Mouse (Mus musculus) ovary, postnatal 14 days (tissue): ENCODE measurements around the gene Hnrnpa0.
"Not testable (repeated sequence)": the region's sequence is repeated elsewhere in the genome, so short reads cannot be mapped to it uniquely, and the experiment has no call there.

ENCODE experiments used
- DNase-seq: peaks from one replicate; pipeline ENCODE4 v3.0.0; 2022; ENCODE audit warnings: low spot score

The Hnrnpa0 gene

DNA sequence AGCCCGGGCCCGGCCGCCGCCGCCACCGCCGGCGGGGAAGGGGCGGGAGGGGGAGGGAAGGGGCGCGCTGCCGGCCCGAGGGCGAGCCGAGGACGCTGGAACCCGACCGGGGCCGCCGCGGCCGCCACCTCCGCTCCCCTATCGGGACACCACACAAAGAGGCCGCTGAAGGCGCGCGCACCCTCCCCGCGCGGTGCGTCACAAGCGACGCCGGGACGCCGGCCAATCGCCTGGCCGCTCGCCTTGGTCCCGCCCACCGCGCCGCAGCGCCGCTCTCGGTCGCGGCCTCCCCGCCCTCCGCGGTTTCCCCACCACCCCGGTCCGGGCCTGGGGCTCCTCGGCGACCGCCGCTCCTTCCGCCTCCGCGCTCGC, at the start of gene Hnrnpa0:
Gene Hnrnpa0, minus strand, starts transcription at position 161 of the 372 bp plus-strand sequence.
- peak; percentile 96 for DNase-seq

DNA sequence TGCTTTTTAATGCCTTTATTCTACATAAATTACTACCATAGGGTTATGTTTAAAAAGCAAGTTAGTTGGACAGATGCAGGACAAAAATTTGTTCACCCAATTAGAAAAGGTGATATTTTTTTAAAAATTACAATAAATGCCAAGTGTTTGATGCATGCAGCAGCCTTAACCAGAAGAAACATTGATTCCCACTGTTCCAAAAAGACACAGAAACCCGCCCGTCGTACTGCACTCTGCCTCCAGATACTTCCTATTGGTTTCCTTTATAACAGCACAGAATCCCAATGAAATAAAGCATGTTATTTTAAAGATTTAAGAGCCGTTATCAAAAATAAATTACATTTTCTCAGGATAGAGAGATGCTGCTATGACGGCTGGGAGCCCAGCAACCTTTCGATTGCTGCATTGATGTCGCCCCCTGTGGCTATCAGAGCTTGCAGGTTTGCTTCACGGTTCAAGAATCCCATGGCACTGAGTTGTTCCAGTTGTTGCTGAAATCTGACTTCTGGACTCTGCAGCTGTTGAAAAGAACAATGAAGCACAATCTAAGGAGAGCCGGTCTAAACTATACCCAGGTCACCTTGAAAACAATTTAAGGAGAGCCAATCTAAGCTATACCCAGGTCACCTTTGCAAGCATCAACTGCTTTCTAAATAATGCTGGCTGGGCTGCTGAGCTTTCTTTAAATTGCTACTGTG, 49.3 kb upstream of the Hnrnpa0 start:
- peak; percentile 100 for DNase-seq

DNA sequence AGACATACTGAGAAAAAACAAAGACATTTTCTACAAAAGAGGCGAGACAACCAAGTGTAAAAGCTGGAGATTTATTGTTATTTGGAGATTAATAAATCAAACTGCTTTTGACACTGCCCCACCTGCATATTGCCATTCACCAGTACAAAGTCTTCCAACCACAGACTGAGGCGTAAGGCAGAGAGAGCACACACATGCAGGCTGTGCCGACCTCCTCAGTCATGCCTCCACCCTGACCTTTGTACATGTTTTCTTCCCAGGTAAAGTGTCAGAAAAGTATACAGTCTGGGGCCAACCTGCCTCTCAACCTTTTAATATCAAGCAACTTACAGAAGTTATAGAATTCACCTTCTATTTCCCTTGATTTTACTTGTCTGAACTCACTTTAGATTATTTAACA, 47.7 kb upstream of the Hnrnpa0 start:
- no peak for DNase-seq

DNA sequence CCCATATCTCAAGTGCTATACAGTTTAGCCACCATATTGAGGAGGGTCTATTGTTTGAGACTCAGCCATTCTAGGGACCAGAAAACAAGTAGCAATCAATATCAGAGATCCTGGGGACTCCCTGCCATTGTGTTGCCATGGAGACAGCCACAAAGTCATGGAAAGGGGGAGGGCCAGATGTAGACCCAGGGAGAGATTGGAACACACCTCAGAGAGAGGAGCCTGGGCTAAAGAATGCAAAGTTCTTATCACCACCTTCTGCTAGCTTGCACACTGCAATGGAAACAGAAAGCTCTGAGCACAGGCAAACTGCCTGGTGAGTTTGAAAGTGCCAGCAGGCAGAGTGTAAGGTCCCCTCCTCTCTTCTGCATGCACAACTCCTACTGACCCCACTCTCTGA, 39.8 kb upstream of the Hnrnpa0 start:
- no peak for DNase-seq

DNA sequence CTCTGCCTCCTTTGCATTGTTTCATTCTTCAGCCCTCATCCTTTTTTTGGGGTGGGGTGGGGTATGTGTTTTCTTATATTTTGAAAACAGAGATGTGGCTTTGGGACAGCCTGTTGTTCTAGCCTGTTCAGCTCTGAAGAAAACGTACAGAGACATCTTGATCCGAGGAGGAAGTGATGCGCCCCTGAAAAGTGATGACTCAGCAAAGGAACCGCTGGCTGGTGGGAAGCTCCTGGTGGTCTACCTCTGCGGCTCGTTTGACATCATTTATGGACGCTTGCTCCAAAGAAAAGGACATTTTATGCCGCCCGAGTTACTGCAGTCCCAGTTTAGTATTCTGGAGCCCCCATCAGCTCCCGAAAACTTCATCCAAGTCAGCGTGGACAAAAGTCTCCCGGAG, 35.0 kb upstream of the Hnrnpa0 start:
- no peak for DNase-seq

DNA sequence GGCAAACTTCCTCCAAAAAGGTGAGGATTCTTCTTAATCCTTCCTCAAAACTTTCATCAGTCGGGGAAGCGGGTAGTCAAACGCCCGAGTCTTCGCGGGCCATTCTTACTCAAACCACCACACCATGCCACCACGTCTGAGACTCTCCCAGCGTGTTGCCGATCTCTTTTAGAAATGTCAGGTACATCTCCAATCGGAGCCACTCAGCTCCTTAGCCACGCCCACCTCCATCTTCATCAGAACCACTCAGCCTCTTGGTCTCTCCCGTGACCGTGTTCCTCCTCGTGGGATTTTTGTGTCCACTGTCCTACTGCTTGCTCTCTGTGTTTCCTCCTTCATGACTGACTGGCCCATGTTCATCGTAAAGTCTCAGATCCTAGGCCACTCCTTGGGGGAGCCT, 32.4 kb upstream of the Hnrnpa0 start:
- no peak for DNase-seq

DNA sequence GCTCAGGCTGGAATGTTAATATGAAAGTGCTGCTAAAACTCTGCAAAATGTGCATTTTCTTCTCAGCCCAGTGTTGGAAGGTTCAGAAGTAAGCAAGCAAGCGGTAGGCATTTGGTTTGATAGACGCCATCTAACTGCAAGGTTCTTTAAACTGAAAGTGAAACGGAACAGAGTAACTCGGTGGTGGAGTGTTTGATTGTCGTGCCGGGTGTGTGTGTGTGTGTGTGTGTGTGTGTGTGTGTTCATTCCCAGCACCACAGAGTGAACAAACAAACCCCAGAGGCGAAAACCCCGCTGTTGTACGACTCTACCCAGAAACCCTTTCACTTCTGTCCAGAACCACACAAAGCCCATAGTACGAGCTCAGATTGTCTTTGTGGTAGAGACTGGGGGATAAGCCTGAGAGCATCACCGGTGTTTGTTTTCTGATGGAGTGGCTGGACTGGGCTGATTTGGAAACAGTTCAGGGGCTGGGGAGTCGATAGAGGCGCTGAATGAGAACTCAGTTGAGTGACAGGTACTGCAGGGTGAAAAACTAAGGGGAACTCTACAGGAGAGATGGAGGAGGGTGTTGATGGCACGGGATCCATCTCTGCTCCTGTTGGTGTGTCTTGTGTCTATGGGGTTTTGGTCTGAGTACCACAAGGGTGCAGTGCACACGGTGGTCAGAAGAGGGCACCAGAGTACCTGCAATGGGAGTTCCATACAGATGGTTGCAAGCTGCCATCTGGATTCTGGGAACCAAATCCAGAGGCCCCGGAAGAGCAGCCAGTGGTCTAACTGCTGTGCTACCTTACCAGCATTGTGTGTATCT, 29.9 kb upstream of the Hnrnpa0 start:
- peak; percentile 84 for DNase-seq

DNA sequence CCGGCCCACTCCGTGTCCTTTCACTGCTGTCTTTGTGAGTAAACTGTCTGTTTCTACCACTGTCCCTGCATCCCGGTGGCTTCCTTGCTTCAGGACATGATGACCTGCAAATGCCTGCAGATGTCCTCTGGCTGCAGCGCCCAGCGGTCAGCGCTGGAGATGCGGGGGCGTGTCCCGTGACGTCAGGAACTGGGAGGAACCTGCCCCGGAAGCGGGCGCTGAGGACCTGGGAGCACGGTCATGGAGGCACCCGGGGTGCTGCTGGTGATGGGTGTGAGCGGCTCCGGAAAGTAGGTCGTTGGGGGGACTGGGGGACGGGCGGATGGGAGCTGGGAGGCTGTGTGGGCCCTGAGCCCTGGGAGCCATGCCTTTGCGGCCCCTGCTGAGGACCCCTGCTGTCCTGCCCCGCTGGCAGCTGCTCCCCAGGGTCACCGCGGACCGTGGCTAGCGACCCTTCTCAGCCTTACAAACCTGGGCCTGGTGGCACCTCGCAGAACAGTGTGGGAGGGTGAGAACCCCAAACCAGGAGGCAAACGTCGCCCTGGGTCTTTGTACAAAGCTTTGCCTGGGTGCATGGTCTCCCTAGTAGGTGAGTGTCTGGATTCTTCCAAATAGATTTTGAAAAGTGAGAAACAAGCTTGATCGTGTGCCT, 29.2 kb upstream of the Hnrnpa0 start, which contains the start of gene Idnk:
Gene Idnk, plus strand, starts transcription at position 203 of the 652 bp plus-strand sequence.
- peak; percentile 86 for DNase-seq

DNA sequence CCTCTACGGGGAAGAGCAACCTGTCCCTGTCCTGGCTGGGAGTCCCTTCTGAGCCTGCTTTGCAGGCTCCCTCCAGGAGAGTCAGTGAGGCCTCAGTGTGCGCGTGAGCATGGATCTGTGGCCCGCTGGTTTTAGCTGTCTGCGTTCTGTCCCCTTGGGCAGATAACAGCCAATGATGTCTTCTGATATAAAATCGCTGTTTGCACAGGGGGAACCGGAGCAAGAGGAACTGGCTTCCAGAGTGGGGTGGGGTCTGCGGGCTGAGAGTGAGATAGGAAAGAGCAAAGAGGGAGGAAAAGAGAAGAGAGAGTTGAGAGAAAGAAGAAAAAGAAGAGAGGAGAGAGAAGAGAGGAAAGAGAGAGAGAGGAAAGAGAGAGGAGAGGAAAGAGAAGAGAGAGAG, 28.7 kb upstream of the Hnrnpa0 start:
- DNase-seq = no peak

DNA sequence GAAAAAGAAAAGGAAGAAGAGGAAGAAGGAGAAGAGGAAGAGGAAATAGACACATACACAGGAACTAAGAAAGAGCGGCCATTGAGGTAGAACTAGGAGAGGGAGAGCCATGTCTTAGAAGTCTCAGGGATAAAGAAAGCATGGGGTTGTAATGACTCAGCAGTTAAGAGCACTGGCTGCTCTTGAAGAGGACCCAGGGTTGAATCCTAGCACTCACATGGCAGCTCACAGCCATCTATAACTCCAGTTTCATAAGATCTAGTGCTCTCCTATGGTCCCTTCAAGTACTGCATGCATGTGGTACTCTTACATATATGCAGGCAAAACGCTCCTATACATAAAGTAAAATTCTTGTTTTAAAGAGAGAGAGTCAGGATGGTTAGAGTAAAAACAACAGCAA, 27.7 kb upstream of the Hnrnpa0 start:
- no peak for DNase-seq

DNA sequence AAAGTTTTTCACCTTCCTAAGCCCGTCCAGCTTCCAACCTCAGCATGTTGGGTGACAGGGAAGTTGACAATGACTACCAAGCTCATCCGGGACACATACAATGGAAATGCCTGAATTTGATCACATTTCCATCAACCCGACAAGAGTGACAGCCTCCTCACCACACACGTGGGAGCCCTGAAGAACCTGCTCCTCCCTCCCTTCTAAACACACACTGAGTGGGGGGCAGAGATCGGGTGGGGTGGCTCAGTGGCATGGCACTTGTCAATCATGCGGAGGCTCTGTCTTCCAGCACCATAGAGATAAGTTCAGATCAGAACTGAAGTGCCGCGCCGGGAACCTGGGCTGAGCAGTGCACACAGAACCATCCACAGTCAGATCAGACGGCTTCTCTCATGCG, 22.1 kb upstream of the Hnrnpa0 start:
- DNase-seq = no peak

DNA sequence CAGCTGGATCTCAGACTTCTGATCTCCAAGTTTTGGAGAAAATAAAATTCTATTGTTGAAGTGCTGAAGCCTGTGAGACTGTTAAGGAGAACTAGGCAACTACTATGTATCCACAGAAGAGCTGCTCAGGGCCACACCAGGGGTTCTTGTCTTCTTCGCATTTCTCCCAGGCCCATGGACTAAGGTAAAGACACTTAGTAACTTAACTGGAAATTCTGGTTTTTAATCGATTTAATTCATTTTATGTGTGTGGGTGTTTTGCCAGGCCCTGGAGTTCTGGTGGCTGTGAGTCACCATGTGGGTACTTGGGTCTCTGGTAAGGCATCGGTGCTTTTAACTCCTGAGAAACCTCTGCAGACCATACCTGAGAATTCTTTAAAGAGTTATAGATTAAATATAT, 21.3 kb upstream of the Hnrnpa0 start:
- DNase-seq = no peak

DNA sequence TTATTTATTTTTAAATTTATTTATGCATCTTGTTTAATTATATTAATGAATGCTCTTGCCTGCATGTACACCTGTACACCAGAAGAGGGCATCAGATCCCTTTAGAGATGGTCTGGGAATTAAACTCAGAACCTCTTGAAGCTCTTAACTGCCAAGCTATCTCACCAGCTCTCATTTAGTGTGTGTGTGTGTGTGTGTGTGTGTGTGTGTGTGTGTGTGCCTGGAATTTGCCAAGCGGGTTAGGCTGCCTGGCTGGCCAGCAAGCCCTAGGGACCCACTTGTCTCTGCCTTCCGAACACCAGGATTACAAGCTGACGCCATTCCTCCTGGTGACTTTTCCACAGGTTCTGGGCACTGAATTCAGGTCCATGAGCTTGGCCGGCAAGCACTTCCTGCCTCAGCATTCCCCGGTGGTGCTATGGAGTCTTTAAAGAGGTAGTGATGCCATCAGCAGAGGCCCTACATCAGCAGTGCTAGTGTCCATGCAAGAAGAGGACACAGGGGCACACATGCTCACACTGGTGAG, 20.7 kb upstream of the Hnrnpa0 start:
- DNase-seq = no peak

DNA sequence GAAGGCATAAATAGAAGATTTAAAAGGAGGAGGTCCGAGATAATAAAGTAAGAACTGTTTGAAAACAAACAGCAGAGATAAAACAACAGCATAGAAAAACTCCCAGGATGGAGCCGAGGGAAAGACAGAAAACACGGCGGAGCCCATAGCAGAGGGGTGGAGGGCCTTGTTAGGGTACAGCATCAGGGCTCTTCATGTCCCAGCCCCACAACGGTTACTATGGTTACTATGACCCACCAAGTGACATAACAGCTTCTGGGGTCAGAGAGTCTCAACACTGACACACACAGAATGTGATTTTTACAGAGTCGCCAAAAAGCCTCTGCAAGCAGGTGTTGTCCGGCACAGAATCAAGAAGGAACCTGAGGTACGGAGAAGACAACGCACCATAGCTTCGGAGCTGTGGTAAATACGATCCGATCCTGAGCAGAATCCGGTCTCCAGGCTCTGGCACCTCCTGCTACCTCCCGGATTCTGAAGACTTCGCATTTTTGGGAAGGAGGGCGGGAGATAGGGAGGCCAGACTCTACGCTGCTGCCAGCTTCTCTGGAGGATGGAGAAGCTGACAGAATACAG, 20.0 kb upstream of the Hnrnpa0 start:
- no peak for DNase-seq

DNA sequence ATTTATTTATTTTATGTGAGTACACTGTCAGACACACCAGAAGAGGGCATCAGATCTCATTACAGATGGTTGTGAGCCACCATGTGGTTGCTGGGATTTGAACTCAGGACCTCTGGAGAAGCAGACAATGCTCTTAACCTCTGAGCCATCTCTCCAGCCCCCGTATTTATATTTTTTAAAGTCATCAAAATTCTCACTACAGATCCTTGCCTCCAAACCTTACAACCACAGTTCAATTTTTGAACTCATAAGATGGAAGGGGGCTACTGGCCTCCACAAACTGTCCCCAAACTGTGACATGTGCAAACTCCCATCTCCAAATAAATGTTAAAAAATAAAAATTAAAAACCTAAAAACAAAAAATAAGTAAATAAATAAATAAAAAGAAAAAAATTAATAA, 19.4 kb upstream of the Hnrnpa0 start:
- no peak for DNase-seq

DNA sequence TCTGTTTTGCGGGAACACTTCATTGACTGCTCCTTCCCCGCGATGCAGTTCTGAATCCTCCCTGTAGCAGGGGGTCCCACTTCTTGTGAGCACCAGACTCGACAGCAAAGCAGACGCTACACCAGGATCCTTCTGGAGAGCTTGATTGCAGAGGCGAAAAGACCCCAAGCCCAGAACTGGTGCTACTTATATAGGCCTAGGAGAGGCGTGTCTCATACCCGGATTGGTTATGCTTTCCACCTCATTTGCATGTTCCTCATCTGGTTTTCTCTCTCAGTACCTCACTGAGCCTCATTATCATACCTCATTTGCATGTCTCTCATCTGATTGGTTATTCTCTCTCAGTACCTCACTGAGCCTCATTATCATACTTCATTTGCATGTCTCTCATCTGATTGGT, 18.2 kb upstream of the Hnrnpa0 start:
- DNase-seq = not testable (repeated sequence)

DNA sequence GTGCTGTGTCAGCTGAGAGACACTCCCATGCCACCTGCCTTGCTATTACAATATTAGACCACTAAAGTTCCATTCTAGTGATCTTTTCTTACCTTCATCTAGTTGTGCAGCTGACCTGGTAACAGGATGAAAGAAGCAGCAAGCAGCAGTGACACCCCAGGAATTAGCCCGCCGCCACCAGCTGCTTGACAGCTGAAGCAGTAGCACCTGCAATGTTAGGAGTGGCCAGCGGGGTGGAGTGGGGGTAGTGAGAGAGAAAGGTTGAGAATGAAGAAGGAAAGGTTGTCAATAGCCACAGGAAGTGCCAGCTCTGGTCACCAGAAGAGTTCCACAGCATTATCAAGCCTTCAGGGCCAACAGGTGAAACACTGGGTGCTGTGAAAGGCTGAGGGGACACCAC, 3.3 kb upstream of the Hnrnpa0 start:
- no peak for DNase-seq

DNA sequence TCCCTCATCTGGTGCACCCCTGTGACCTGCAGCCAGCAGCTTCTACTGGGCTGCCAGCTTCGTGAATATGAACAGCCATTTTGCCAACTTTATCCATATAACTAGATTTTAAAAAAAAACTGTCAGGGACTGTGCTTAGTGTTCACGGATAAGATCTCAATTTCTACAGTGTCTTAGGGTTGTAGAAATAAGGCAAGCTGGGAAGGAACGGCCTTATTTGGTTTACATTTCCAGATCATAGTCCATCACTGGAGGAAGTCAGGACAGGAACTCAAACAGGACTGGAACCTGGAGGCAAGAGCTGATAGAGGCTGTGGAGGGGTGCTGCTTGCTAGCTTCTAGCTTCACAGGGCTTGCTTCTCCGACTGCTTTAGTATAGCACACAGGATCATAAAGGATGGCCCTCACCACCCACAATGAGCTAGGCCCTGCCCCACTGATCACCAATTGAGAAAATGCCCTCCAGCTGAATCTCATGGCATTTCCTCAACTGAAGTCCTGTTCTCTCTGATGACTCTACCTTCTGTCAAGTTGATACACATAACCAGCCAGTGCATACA, 1.4 kb upstream of the Hnrnpa0 start:
- no peak for DNase-seq

DNA sequence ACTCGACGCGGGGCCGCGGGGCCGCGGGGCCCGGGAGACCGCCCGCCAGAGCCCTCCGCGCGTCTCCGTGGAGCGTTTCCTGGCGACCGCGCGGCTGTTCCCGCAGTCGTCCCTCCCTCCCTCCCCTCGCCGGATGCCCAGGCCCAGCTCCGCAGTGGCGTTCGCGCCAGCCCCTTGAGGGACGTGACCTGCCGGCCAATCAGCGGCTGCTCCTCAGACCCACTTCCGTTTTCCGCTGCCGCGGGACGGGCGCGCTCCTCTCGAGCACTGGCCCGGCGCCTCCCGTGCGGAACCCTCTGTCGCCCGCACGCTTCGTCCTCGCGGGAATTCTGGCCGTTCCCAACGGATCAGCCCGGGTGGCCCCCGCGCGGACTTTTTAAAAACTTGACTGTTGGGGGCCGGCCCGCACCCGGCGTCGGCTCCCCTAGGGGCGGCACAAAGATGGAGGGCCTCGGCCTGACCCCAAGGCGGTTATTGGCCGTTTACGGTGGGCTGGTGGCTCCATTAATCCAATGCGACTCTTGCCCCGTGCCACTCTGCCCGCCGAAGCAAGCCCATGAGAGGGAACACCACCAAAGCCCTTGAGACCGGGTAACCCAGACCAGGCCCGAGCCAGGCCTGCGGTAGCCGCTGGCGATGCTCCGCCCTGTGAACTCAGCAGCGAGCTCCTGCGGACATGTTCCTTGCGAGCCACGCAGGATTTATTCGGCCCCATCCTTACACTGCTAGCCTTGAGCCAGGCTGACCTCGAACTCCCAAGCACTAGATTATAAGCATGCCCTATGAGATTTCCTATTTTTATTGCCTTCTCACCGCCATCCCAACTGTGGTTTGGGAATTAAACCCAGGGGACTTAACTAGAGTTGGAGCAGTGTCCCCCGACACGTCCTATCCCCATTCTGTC, 664 bp upstream of the Hnrnpa0 start:
- DNase-seq = peak; percentile 90

DNA sequence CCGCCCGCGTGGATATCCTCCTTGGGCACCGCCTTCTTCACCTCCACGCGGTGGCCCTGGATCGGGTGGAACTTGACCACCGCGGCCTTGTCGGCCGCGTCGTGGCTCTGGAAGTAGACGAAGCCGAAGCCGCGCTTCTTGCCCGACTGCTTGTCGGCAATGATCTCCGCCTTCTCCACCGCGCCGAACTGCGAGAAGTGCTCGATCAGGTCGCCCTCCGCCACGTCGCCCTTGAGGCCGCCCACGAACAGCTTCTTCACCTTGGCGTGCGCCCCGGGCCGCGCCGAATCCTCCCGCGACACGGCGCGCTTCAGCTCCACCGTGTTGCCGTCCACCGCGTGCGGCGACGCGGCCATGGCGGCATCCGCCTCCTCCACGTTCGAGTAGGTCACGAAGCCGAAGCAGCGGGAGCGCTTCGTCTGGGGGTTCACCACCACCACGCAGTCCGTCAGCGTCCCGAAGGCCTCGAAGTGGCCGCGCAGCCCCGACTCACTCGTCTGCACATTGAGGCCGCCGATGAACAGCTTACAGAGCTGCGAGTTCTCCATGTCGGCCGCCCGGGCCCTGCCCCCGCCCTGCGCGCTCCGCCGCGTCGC, 492 bp downstream of the Hnrnpa0 start:
- DNase-seq = no peak
